Mouse (Mus musculus): ENCODE measurements at regions not wholly inside any gene's neighbourhood (a gene's known extent, or its start where the extent isn't known, plus 50 kb on each side); places are given as distances from the start of the nearest gene placed in this dataset.

- H3K4me3 ChIP-seq (replicated peaks), result no peak overlapping the region
- H3K4me2 ChIP-seq, result no peak overlapping the region
- H3K27ac ChIP-seq, result no peak overlapping the region
- no peaks in the 10 kb centered on the region for H3K9me3 ChIP-seq (replicated peaks)
- ATAC-seq (replicated peaks; ENCODE audit: low FRiP score), result no peak
- 68% methylated on average over 3 of the region's 3 CpGs for WGBS
- H3K27me3 ChIP-seq, result no peaks in the 10 kb centered on the region
- H3K9ac ChIP-seq, result no peak overlapping the region
- H3K36me3 ChIP-seq, result no peaks in the 10 kb centered on the region
- no peaks in the 10 kb centered on the region for H3K4me1 ChIP-seq
Measured at GRCm38 (mm10) chr15:68624831-68625230, 2124.1 kb upstream of the Lrrc6 start.

GRCm38 (mm10) chr15:68620417-68621214 is 2119.9 kb upstream of the Lrrc6 start:
- no peaks in the 10 kb centered on the region for H3K27me3 ChIP-seq
- no peaks in the 10 kb centered on the region for H3K9me3 ChIP-seq (replicated peaks)
- ATAC-seq (replicated peaks; ENCODE audit: low FRiP score), result no peak
- H3K4me2 ChIP-seq, result no peak overlapping the region
- H3K36me3 ChIP-seq, result no peaks in the 10 kb centered on the region
- H3K27ac ChIP-seq, result no peak overlapping the region
- WGBS, result 76% methylated on average over 6 of the region's 6 CpGs
- H3K4me3 ChIP-seq (replicated peaks), result no peak overlapping the region
- no peaks in the 10 kb centered on the region for H3K4me1 ChIP-seq
- no peak overlapping the region for H3K9ac ChIP-seq

GRCm38 (mm10) chr15:68606110-68606791 is 2105.5 kb upstream of the Lrrc6 start:
- Histone ChIP-seq H3K27me3 (no peaks in the 10 kb centered on the region), H3K9ac (no peak overlapping the region), H3K9me3 (replicated peaks) (no peaks in the 10 kb centered on the region), H3K4me2 (no peak overlapping the region), H3K4me1 (0 out of 2 replicates have a peak, but pooled peaks cover 5% of the 10 kb centered on the region), H3K36me3 (no peaks in the 10 kb centered on the region), H3K27ac (no peak overlapping the region), H3K4me3 (replicated peaks) (no peak overlapping the region)
- WGBS, result 38% methylated on average over 8 of the region's 8 CpGs
- peak; percentile 89 for ATAC-seq (replicated peaks; ENCODE audit: low FRiP score)

DNA sequence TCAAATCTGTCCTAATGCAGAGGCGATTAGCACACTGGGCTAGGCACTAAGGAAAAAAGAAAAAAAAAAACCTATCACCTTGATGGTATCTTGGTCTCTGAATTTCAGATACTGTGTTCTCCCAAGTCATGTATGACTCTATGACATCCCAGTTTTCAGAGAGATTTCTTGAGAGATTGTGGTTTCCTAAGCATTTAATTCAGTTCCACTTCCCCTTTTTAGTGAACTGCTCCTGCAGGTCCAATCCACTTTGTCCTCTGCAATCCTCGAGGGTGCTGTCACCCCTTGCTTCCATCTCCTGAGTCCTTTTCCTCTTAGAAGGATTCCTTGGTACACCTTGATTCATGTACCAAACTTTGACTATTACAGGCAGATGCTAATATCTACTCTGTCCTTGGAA is 2104.8 kb upstream of the Lrrc6 start:
- H3K36me3 ChIP-seq, result no peaks in the 10 kb centered on the region
- H3K4me3 ChIP-seq (replicated peaks), result no peak overlapping the region
- H3K4me1 ChIP-seq, result 0 out of 2 replicates have a peak, but pooled peaks cover 5% of the 10 kb centered on the region
- H3K27ac ChIP-seq, result no peak overlapping the region
- no peaks in the 10 kb centered on the region for H3K27me3 ChIP-seq
- WGBS, result 78% methylated on average over 2 of the region's 2 CpGs
- no peak for ATAC-seq (replicated peaks; ENCODE audit: low FRiP score)
- no peaks in the 10 kb centered on the region for H3K9me3 ChIP-seq (replicated peaks)
- H3K4me2 ChIP-seq, result no peak overlapping the region
- no peak overlapping the region for H3K9ac ChIP-seq

DNA sequence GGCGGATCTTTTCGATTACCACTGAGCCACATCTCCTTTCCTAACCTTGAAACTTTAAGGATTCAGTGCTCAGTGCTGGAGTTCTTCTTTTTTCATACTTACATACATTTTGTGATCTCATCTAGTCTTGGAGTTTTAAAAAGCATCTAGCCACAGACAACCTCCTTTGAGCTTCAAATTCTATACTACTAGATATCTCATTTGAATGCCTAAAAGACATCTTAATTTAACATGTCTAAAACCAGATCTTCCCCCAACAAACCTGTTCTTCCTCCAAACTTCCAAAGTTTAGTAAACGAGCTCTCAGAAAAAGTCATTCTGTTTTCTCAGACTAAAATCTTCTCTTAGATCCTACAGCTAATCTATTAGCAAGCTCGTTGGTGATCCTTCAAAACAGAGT is 2081.5 kb upstream of the Lrrc6 start:
- H3K4me2 ChIP-seq, result no peak overlapping the region
- 84% methylated on average over 4 of the region's 4 CpGs for WGBS

GRCm38 (mm10) chr15:68579486-68579885 is 2078.8 kb upstream of the Lrrc6 start:
- Histone ChIP-seq H3K27me3 (no peaks in the 10 kb centered on the region), H3K9me3 (replicated peaks) (no peaks in the 10 kb centered on the region), H3K27ac (no peak overlapping the region), H3K36me3 (no peaks in the 10 kb centered on the region), H3K4me2 (no peak overlapping the region), H3K4me1 (no peaks in the 10 kb centered on the region), H3K4me3 (replicated peaks) (no peak overlapping the region), H3K9ac (no peak overlapping the region)
- no peak for ATAC-seq (replicated peaks; ENCODE audit: low FRiP score)
- 95% methylated on average over 2 of the region's 2 CpGs for WGBS

More for the DNA sequence above, 2081.5 kb upstream of the Lrrc6 start:
- Histone ChIP-seq H3K4me1 (no peaks in the 10 kb centered on the region), H3K4me3 (replicated peaks) (no peak overlapping the region), H3K27me3 (no peaks in the 10 kb centered on the region), H3K9ac (no peak overlapping the region), H3K9me3 (replicated peaks) (no peaks in the 10 kb centered on the region), H3K27ac (no peak overlapping the region), H3K36me3 (no peaks in the 10 kb centered on the region)
- no peak for ATAC-seq (replicated peaks; ENCODE audit: low FRiP score)

GRCm38 (mm10) chr15:68560654-68561053 is 2059.9 kb upstream of the Lrrc6 start:
- ATAC-seq (replicated peaks; ENCODE audit: low FRiP score), result no peak
- Histone ChIP-seq H3K27ac (no peak overlapping the region), H3K9ac (no peak overlapping the region), H3K4me3 (replicated peaks) (no peak overlapping the region), H3K4me2 (no peak overlapping the region), H3K9me3 (replicated peaks) (no peaks in the 10 kb centered on the region), H3K4me1 (no peaks in the 10 kb centered on the region), H3K36me3 (no peaks in the 10 kb centered on the region), H3K27me3 (no peaks in the 10 kb centered on the region)
- WGBS, result 78% methylated on average over 3 of the region's 3 CpGs

DNA sequence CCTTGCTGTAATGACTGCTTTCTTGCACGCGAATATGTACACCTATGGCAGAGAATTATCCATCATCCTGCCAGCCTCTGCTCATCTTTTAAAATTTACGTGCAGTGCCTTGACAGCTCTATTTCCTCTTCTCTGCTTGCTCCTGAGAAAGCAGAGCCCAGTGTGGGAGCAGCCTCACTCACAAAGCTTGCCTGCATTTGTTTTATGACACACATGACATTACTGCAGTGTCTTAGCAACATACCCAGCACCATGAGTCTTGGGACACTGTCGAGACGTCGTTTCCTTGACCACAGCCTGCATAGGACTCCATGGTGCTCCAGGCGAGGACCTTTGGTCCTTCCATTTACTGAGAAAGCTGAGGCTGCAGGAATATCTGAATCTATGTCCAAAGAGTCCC is 2055.4 kb upstream of the Lrrc6 start:
- H3K27me3 ChIP-seq, result no peaks in the 10 kb centered on the region
- no peaks in the 10 kb centered on the region for H3K36me3 ChIP-seq
- H3K4me3 ChIP-seq (replicated peaks), result no peak overlapping the region
- no peak for ATAC-seq (replicated peaks; ENCODE audit: low FRiP score)
- no peaks in the 10 kb centered on the region for H3K9me3 ChIP-seq (replicated peaks)
- no peak overlapping the region for H3K4me2 ChIP-seq
- no peak overlapping the region for H3K27ac ChIP-seq
- no peak overlapping the region for H3K9ac ChIP-seq
- 47% methylated on average over 7 of the region's 7 CpGs for WGBS
- H3K4me1 ChIP-seq, result no peaks in the 10 kb centered on the region

GRCm38 (mm10) chr15:68536055-68536325 is 2035.3 kb upstream of the Lrrc6 start:
- no peaks in the 10 kb centered on the region for H3K9me3 ChIP-seq (replicated peaks)
- H3K27ac ChIP-seq, result no peak overlapping the region
- no peak overlapping the region for H3K9ac ChIP-seq
- ATAC-seq (replicated peaks; ENCODE audit: low FRiP score), result no peak
- no peak overlapping the region for H3K4me3 ChIP-seq (replicated peaks)
- no peaks in the 10 kb centered on the region for H3K27me3 ChIP-seq
- H3K4me2 ChIP-seq, result no peak overlapping the region
- no peaks in the 10 kb centered on the region for H3K36me3 ChIP-seq
- WGBS, result 78% methylated on average over 4 of the region's 4 CpGs
- no peaks in the 10 kb centered on the region for H3K4me1 ChIP-seq

GRCm38 (mm10) chr15:68535297-68536054 is 2034.8 kb upstream of the Lrrc6 start:
- 79% methylated on average over 10 of the region's 10 CpGs for WGBS
- Histone ChIP-seq H3K9ac (no peak overlapping the region), H3K4me2 (no peak overlapping the region), H3K4me3 (replicated peaks) (no peak overlapping the region), H3K27ac (no peak overlapping the region), H3K4me1 (no peaks in the 10 kb centered on the region), H3K36me3 (no peaks in the 10 kb centered on the region), H3K9me3 (replicated peaks) (no peaks in the 10 kb centered on the region), H3K27me3 (no peaks in the 10 kb centered on the region)
- ATAC-seq (replicated peaks; ENCODE audit: low FRiP score), result no peak

DNA sequence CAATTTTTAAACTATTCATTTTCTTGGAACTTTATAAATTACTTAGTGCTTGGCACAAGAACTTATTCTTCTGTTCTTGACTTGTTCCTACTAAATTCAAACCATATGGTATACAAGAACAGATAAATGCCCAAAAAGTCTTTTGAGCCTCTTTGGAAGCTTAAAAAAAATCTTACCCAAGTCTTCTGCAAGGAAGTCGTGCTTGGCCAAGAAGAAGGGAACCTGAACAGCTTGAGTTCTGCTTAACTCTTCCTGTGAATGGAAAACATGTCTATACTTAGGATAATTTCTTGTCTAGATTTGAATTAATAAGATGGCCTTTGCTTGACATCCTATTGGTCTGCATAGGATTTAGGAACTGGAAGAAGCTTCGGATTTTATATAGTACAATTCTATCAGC is 2020.0 kb upstream of the Lrrc6 start:
- ATAC-seq (replicated peaks; ENCODE audit: low FRiP score), result no peak
- no peaks in the 10 kb centered on the region for H3K36me3 ChIP-seq
- H3K9me3 ChIP-seq (replicated peaks), result no peaks in the 10 kb centered on the region
- WGBS, result 82% methylated on average over 2 of the region's 2 CpGs
- no peak overlapping the region for H3K9ac ChIP-seq
- no peak overlapping the region for H3K27ac ChIP-seq
- H3K4me2 ChIP-seq, result no peak overlapping the region
- H3K4me1 ChIP-seq, result no peaks in the 10 kb centered on the region
- no peak overlapping the region for H3K4me3 ChIP-seq (replicated peaks)
- no peaks in the 10 kb centered on the region for H3K27me3 ChIP-seq

DNA sequence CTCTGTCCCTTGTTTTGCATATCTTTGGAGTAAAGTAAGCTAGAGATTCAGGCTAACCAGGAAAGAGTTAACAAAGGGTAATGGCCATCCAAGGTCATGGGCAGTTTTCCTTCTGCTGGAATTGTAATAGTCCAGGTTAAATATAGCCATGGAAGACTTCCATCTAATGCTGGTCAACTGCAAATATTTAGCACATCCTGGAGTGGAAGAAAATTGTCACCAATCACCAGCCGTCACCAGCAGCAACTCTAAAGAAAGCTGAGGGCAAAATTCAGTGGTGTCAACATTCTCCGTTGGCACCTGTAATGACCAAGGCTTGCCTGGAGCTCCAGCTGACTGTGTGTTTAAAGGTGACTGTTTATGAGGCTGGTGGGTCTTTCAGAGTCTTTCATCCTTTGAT is 2011.7 kb upstream of the Lrrc6 start:
- no peak overlapping the region for H3K9ac ChIP-seq
- H3K9me3 ChIP-seq (replicated peaks), result no peaks in the 10 kb centered on the region
- no peak for ATAC-seq (replicated peaks; ENCODE audit: low FRiP score)
- no peaks in the 10 kb centered on the region for H3K36me3 ChIP-seq
- H3K4me2 ChIP-seq, result no peak overlapping the region
- H3K27me3 ChIP-seq, result no peaks in the 10 kb centered on the region
- WGBS, result 83% methylated on average over 2 of the region's 2 CpGs
- H3K4me3 ChIP-seq (replicated peaks), result no peak overlapping the region
- no peak overlapping the region for H3K27ac ChIP-seq
- 0 out of 2 replicates have a peak, but pooled peaks cover 2% of the 10 kb centered on the region for H3K4me1 ChIP-seq

Data from kidney, embryonic 15.5 days (tissue).